Mouse (Mus musculus) limb, embryonic 14.5 days (tissue): ENCODE results near the gene P3h3. TPM values are rescaled to one million over a fixed set of nuclear protein-coding genes. Genes with fewer than 3 reads are reported as not detected.

Experiments used
- ATAC-seq: fragments of 200-750 bp; cut with Nextera tagmentation; 2 replicates; pipeline ENCODE4 v1.8.0; 2017; ENCODE audit warnings: low read depth, moderate number of reproducible peaks, moderate TSS enrichment; ENCODE audit not compliant: low FRiP score
- DNase-seq: peaks from one replicate; pipeline ENCODE4 v3.0.0-alpha.2; 2015; ENCODE audit warnings: low spot score
- H3K27ac ChIP-seq: fragments of 300-500 bp; sonication (generic); replicated peaks from 2 replicates; pipeline ENCODE4 v1.5.1; 2014; ENCODE audit warnings: low read depth, mild to moderate bottlenecking, low read length, moderate library complexity, mixed read lengths
- H3K27me3 ChIP-seq: fragments of 300-500 bp; sonication (generic); 2 replicates; pipeline ENCODE4 v1.6.1; 2014; ENCODE audit warnings: low read length, mixed read lengths; ENCODE audit not compliant: control insufficient read depth, insufficient read depth
- H3K36me3 ChIP-seq: fragments of 300-500 bp; sonication (generic); 2 replicates; pipeline ENCODE4 v1.6.1; 2014; ENCODE audit warnings: mild to moderate bottlenecking, low read length, moderate library complexity, mixed read lengths; ENCODE audit not compliant: control insufficient read depth, insufficient read depth
- H3K4me1 ChIP-seq: fragments of 300-500 bp; sonication (generic); 2 replicates; pipeline ENCODE4 v1.6.1; 2014; ENCODE audit warnings: antibody characterized with exemption, low read length, mixed read lengths; ENCODE audit not compliant: control insufficient read depth, insufficient read depth
- H3K4me2 ChIP-seq: fragments of 300-500 bp; sonication (generic); replicated peaks from 2 replicates; pipeline ENCODE4 v1.6.1; 2014; ENCODE audit warnings: low read depth, mild to moderate bottlenecking, low read length, moderate library complexity; ENCODE audit not compliant: severe bottlenecking
- H3K4me3 ChIP-seq: fragments of 300-500 bp; sonication (generic); replicated peaks from 2 replicates; pipeline ENCODE4 v1.5.1; 2014; ENCODE audit warnings: low read length
- H3K9ac ChIP-seq: fragments of 300-500 bp; sonication (generic); 2 replicates; pipeline ENCODE4 v1.6.1; 2014; ENCODE audit warnings: mild to moderate bottlenecking, low read depth, low read length, moderate library complexity; ENCODE audit not compliant: severe bottlenecking
- H3K9me3 ChIP-seq: fragments of 300-500 bp; sonication (generic); 2 replicates; pipeline ENCODE4 v1.6.1; 2016; ENCODE audit warnings: low read length; ENCODE audit not compliant: control insufficient read depth
- POLR2A ChIP-seq: fragments of 200-500 bp; IDR thresholded peaks from 2 replicates; pipeline ENCODE4 v1.8.0; 2012; ENCODE audit warnings: inconsistent platforms, mild to moderate bottlenecking, moderate library complexity, borderline replicate concordance; ENCODE audit not compliant: insufficient read depth, insufficient read length; ENCODE audit errors: extremely low read depth
- WGBS: fragments of 180-500 bp; shearing (Covaris S2); extraction: QIAGEN DNeasy Blood & Tissue Kit; methylation state at CpG from one replicate; pipeline ENCODE4 v1.1.7; 2014; 5-methylcytosine and 5-hydroxymethylcytosine counted together
- polyA plus RNA-seq, 2 experiments: library from polyadenylated mRNA; depleted of rRNA in 1 of 2; stranded (reverse) in 1 of 2; unstranded in 1 of 2; fragments of >200 nt; fragmentation: Nextera tagmentation in 1 of 2; extraction: Ambion mirVana in 1 of 2; gene quantifications; 2 replicates each; pipeline versions ENCODE4 v1.2.1 to v1.2.3; 2012 to 2014

The P3h3 gene
- polyA plus RNA-seq, 2 experiments, result 57.5 to 339 TPM

DNA sequence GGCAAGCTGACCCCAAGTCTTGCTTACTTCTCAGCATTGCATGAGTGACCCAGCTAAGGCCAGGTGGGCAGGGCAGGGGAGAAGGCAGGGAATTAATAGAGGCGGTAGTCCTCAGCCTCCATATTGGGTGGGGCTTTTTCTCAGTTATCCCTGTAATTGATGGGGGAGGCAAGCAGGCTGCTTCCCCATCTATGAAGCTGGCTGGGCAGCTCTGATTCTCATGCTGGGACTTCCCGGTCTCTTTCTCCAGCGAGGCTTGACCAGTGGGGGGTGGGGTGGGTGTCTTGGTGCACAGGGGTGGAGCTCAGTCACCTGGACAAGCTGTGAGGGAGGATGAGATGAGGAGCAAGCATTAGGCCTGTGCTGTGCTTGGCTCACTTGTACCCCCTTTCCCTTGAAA is 4.2 kb upstream of the P3h3 start:
- Histone ChIP-seq H3K9ac (no peak overlapping the region; the same call in 1 of the 2 replicates), H3K27me3 (no peaks in the 10 kb centered on the region), H3K4me3 (no peak overlapping the region), H3K36me3 (0 out of 2 replicates have a peak, but pooled peaks cover 8% of the 10 kb centered on the region), H3K27ac (no peak overlapping the region), H3K4me1 (peaks cover 26% of the 10 kb centered on the region; the same call in 1 of the 2 replicates), H3K4me2 (no peak overlapping the region), H3K9me3 (no peaks in the 10 kb centered on the region)
- WGBS, result 48% methylated on average over 2 of the region's 3 CpGs
- TF ChIP-seq POLR2A, result no peak
- no peak for DNase-seq
- ATAC-seq, result no peak

DNA sequence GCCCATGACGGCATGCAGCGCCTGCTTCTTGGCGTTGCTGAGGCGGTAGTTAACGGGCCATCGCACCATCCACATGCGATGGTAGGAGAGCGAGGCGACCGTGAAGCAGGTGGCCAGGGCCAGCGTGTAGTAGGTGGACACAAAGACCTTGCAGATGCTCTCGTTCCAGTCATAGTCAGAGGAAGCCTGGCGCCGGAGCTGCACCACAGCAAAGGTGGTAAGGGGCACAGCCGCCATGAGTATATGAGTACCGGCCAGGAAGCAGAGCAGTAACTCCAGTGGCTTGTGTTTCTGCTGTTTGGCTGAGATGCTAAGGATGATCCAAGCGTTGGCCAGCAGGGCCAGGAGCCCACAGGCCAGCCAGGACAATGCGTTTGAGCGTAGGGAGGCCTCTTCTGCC is 3.7 kb upstream of the P3h3 start:
- peaks cover 26% of the 10 kb centered on the region; the same call in 1 of the 2 replicates for H3K4me1 ChIP-seq
- TF ChIP-seq POLR2A, result no peak
- H3K9ac ChIP-seq, result no peak overlapping the region; the same call in 1 of the 2 replicates
- H3K27ac ChIP-seq, result no peak overlapping the region
- no peak overlapping the region for H3K4me3 ChIP-seq
- H3K36me3 ChIP-seq, result 0 out of 2 replicates have a peak, but pooled peaks cover 8% of the 10 kb centered on the region
- DNase-seq (no peak), ATAC-seq (no peak)
- WGBS, result 77% methylated on average over 19 of the region's 19 CpGs
- no peaks in the 10 kb centered on the region for H3K9me3 ChIP-seq
- H3K27me3 ChIP-seq, result no peaks in the 10 kb centered on the region
- no peak overlapping the region for H3K4me2 ChIP-seq

DNA sequence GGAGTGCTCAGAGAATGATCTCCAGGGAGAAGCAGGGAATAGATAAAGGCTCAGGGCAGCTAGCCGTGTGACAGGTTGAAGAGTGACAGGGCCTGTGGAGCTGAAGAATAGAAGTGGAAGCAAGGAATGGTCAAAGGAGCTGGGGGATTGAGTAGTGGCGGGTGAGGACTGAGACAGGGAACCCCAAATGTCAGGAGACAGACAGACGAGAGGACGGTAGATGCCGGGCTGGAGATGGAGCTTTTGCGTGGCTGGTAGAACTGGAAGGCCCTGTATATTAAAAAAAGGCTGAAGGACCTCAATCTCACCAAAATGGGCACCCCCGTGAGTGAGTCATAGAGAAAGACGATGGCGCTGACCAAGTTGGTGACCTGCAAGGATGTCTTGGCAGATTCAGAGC is 3.0 kb upstream of the P3h3 start:
- peaks cover 27% of the 10 kb centered on the region for H3K4me1 ChIP-seq
- no peak for DNase-seq

DNA sequence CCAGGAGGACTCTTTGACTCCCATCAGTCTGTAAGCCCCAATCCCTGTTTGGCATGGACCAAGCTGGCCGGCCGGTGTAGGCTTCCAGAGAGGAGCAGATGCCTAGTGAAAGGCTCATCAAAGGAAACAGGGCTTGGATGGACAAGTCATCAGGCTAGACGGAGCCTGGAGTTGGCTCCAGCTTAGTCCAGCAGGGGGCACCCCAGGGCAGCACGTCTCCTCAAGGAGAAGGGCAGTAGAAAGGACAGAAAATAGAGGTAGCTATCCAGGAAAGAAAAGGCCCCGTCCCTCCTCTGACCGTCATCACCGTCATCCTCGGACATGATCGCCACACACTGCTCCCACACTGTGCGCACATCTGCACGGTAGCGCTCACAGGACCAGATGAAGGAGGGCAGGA is 2.2 kb upstream of the P3h3 start:
- peaks cover 29% of the 10 kb centered on the region for H3K4me1 ChIP-seq
- DNase-seq, result peak; percentile 80
- WGBS, result 9% methylated on average over 12 of the region's 12 CpGs
- H3K4me2 ChIP-seq, result no peak overlapping the region
- H3K4me3 ChIP-seq, result no peak overlapping the region
- H3K27ac ChIP-seq, result no peak overlapping the region
- H3K36me3 ChIP-seq, result peaks cover 15% of the 10 kb centered on the region
- no peaks in the 10 kb centered on the region for H3K27me3 ChIP-seq
- ATAC-seq, result no peak
- TF ChIP-seq POLR2A, result no peak
- H3K9me3 ChIP-seq, result no peaks in the 10 kb centered on the region
- H3K9ac ChIP-seq, result no peak overlapping the region

More for the DNA sequence above, 3.0 kb upstream of the P3h3 start:
- Histone ChIP-seq H3K9me3 (no peaks in the 10 kb centered on the region), H3K27ac (no peak overlapping the region), H3K36me3 (0 out of 2 replicates have a peak, but pooled peaks cover 8% of the 10 kb centered on the region), H3K9ac (no peak overlapping the region), H3K4me3 (no peak overlapping the region), H3K27me3 (no peaks in the 10 kb centered on the region), H3K4me2 (no peak overlapping the region)
- no peak for TF ChIP-seq POLR2A
- 86% methylated on average over 9 of the region's 9 CpGs for WGBS
- no peak for ATAC-seq

DNA sequence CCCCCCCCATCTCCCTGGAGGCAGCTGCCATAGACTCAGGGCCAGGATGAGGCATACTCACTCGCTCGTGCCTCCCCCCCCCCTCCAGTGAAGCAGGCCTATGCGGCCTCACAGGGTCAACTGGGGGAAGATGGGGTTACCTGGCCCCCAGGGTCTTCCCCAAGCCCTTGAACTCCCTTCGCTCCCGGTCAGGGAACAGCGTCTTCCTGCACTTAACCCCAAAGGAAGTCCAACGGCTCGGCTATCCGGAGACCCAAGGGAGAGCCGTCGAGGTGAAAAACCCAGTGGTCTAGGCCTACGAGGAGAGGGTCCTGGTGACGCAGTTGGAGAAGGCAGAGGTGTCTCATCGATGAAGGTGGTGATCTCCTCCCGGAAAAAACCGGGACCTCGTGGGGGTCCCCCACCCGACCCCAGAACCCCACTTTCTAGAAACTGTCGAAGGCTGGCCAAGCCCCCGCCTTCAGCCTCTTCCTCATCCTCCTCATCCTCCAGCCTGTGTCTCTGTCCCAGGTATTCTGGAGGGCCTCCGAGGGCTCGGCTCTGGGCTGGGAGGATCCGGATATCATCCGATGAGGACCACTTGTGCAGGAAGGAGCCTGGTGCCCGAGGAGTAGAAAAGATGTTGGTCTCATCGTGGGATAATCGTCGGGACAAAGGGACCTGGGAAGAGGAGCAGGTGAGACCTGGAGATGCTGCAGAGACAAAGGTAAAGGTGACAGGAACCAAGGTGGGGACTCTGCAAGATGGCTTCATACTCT is 1.2 kb upstream of the P3h3 start:
- WGBS, result 79% methylated on average over 28 of the region's 28 CpGs

More for the DNA sequence above, 1.2 kb upstream of the P3h3 start:
- Histone ChIP-seq H3K4me1 (peaks cover 29% of the 10 kb centered on the region), H3K9ac (peak overlapping the region; percentile 98; the same call in 1 of the 2 replicates), H3K4me2 (peak overlapping the region; percentile 68), H3K4me3 (peak overlapping the region; percentile 85), H3K27ac (no peak overlapping the region), H3K36me3 (peaks cover 24% of the 10 kb centered on the region), H3K9me3 (no peaks in the 10 kb centered on the region), H3K27me3 (no peaks in the 10 kb centered on the region)
- TF ChIP-seq POLR2A, result no peak
- ATAC-seq (no peak), DNase-seq (no peak)
